Mouse (Mus musculus): Measurements from ENCODE around the gene Hdac4.

GRCm38 (mm10) chr1:91914648-91915047 is 280.9 kb downstream of the Hdac4 start:
- no peak for TF ChIP-seq POLR2A (IDR thresholded peaks at IDR 0.05; ENCODE audit: extremely low read depth, insufficient read depth, low read length)
- no peak for TF ChIP-seq CTCF (IDR thresholded peaks at IDR 0.05; ENCODE audit: extremely low read depth, insufficient read depth, low read length)
